Mouse (Mus musculus) C2C12 (cell line): ENCODE measurements around the gene Spag5. TPM values are rescaled to one million over a fixed set of nuclear protein-coding genes. Genes with fewer than 3 reads are reported as not detected.

Experiments
- H3K27me3 ChIP-seq: one replicate; pipeline ENCODE4 v1.6.1; 2011; ENCODE audit not compliant: control insufficient read depth, insufficient read depth, insufficient read length
- H3K36me3 ChIP-seq: one replicate; pipeline ENCODE4 v1.6.1; 2011; ENCODE audit not compliant: control insufficient read depth, insufficient read depth
- H3K4me3 ChIP-seq: one replicate; pipeline ENCODE4 v1.5.1; 2011; ENCODE audit warnings: mild to moderate bottlenecking, control low read depth; ENCODE audit not compliant: poor library complexity, insufficient read depth, severe bottlenecking
- H3K79me2 ChIP-seq: one replicate; pipeline ENCODE4 v1.6.1; 2011; ENCODE audit not compliant: control insufficient read depth, insufficient read depth
- H3K79me3 ChIP-seq: one replicate; pipeline ENCODE4 v1.6.1; 2011; ENCODE audit warnings: low read depth, control low read depth
- H3ac ChIP-seq: one replicate; pipeline ENCODE3; 2011; ENCODE audit warnings: low read depth; ENCODE audit not compliant: control insufficient read depth, insufficient read length
- CEBPB ChIP-seq: IDR thresholded peaks from one replicate; pipeline ENCODE4 v1.6.1; 2011; ENCODE audit warnings: low read depth, mild to moderate bottlenecking, control low read depth, moderate library complexity
- CTCF ChIP-seq: IDR thresholded peaks from one replicate; pipeline ENCODE4 v1.5.1; 2011; ENCODE audit not compliant: control insufficient read depth, insufficient read depth, insufficient read length
- FOSL1 ChIP-seq: IDR thresholded peaks from one replicate; pipeline ENCODE4 v1.8.0; 2011; ENCODE audit warnings: mild to moderate bottlenecking, low read length; ENCODE audit not compliant: poor library complexity, insufficient read depth, severe bottlenecking
- MAX ChIP-seq: IDR thresholded peaks from one replicate; pipeline ENCODE4 v1.6.1; 2011; ENCODE audit warnings: mild to moderate bottlenecking, control low read depth
- MYOD1 ChIP-seq: IDR thresholded peaks from one replicate; pipeline ENCODE4 v1.6.1; 2011; ENCODE audit warnings: low read depth; ENCODE audit not compliant: control insufficient read depth, insufficient read length
- MYOG ChIP-seq: IDR thresholded peaks from one replicate; pipeline ENCODE4 v1.6.1; 2011; ENCODE audit not compliant: control insufficient read depth, insufficient read length; ENCODE audit errors: extremely low read depth
- USF1 ChIP-seq: IDR thresholded peaks from one replicate; pipeline ENCODE4 v1.6.1; 2011; ENCODE audit warnings: low read depth, mild to moderate bottlenecking, control low read depth, moderate library complexity
- polyA plus RNA-seq: library from polyadenylated mRNA; unstranded; fragments of >200 nt; fragmentation: generic; extraction: Trizol; gene quantifications from one replicate; pipeline ENCODE4 v1.2.1, GENCODE M21; 2012; ENCODE audit warnings: missing spikeins

Gene Spag5
- polyA plus RNA-seq, 1 experiment = 33.1 TPM

GRCm38 (mm10) chr11:78346326-78347069 is 45.2 kb downstream of the Spag5 start:
- Histone ChIP-seq H3K36me3 (peaks cover 7% of the 10 kb centered on the region), H3K79me3 (no peaks in the 10 kb centered on the region), H3K4me3 (no peak overlapping the region), H3ac (no peak overlapping the region), H3K27me3 (no peaks in the 10 kb centered on the region), H3K79me2 (no peaks in the 10 kb centered on the region)
- TF ChIP-seq CEBPB (no peak), MYOG (no peak)

DNA sequence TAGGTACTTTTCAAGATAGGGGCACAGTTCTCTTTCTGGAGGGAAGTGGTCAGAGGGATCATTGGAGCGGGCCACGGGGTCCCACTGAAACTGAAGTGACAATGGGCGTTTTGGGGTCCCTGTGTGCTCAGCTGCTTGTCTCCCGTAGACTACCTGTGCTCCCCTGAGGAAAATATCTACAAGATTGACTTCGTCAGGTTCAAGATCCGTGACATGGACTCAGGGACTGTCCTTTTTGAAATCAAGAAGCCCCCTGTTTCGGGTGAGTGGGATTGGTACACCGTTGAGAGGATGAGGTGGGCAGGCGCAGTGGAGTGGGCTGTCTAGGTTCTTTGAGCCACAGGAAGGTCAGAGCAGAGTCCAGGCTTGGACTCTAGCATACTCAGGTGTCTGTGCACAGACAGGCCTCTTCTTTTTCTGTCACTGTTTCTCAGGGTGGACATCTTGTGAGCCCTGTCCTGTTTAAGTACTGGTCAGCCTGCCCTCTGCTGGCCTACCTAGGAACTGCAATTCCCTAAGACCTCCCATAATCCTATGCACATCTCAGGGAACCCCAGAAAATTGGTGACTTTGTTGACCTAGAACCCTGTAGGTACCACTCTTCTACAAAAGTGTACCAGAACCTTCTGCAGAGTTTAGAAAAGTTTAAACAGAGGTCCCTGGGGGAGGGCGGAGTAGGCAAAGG is 45.9 kb downstream of the Spag5 start:
- H3K4me3 ChIP-seq = no peak overlapping the region
- H3ac ChIP-seq = no peak overlapping the region
- no peaks in the 10 kb centered on the region for H3K27me3 ChIP-seq
- no peaks in the 10 kb centered on the region for H3K79me3 ChIP-seq
- TF ChIP-seq USF1 (no peak), MYOG (no peak), CTCF (peak; percentile 17), CEBPB (no peak)
- H3K36me3 ChIP-seq = peaks cover 7% of the 10 kb centered on the region
- no peaks in the 10 kb centered on the region for H3K79me2 ChIP-seq

DNA sequence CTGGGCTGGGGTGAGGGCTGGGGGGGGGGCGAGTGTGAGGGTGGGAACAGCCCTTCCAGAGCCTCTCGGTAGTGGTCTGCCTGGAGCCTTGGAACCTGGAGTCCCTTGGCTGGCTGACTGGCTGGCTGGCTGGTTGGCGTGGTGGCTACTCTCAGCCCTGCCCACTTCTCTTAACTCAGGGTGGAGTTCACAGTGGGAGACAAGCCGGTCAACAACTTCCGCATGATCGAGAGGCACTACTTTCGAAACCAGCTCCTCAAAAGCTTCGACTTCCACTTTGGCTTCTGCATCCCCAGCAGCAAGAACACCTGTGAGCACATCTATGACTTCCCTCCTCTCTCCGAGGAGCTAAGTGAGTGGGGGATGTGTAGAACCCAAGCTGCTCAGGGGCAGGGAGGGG is 46.6 kb downstream of the Spag5 start:
- no peaks in the 10 kb centered on the region for H3K79me3 ChIP-seq
- no peaks in the 10 kb centered on the region for H3K27me3 ChIP-seq
- H3ac ChIP-seq = no peak overlapping the region
- H3K4me3 ChIP-seq = no peak overlapping the region
- TF ChIP-seq MYOD1 = no peak
- no peak for TF ChIP-seq USF1
- TF ChIP-seq MAX = no peak
- TF ChIP-seq MYOG = no peak
- TF ChIP-seq CTCF = no peak
- H3K36me3 ChIP-seq = peaks cover 7% of the 10 kb centered on the region
- no peaks in the 10 kb centered on the region for H3K79me2 ChIP-seq

GRCm38 (mm10) chr11:78348474-78348873 is 47.1 kb downstream of the Spag5 start:
- Histone ChIP-seq H3K4me3 (no peak overlapping the region), H3ac (no peak overlapping the region), H3K79me2 (no peaks in the 10 kb centered on the region), H3K27me3 (no peaks in the 10 kb centered on the region), H3K79me3 (no peaks in the 10 kb centered on the region), H3K36me3 (peaks cover 7% of the 10 kb centered on the region)
- no peak for TF ChIP-seq CEBPB
- TF ChIP-seq CTCF = no peak
- no peak for TF ChIP-seq USF1
- TF ChIP-seq MYOD1 = no peak

DNA sequence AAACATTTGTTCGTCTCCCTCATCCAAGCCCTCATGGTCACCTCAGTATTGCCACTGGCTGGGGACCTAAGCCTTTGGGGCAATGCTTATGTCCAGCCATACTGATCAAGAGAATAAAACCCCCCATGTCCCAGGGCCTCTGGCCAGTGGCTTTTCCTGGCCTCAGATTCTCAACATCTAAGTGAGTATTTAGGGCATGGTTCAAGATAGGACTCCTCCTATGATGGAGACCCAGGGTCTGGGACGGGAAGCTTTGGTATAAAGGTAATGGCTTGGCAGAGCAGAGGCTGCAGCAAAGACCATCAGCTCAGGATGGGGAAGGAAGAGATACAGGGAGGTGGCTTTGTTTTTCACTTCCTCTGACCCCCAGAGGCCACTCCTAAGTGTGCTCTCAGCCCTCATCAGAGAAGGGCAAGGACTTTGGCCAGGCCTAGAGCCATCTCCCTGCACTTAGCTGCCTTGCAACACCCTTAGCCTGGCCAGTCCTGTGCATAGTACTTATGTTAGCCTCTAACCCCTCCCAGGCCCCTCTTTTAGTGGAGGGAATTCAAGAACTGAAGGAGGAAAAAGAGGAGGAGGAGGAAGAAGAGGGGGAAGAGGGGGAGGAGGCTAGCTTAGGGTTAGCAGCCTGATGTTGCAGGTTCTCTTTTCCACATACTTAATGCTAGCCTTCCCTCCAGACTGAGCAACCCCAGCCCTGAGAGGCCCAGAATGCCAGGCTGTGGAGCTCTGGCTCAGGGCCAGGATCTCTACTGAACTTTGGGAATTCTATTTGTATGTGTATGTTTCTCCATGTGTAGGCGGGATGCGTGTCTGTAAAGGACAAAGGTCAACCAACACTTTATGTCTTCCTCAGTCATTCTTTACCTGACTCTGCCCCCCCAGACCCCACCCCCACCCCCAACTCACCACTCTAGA is 48.4 kb downstream of the Spag5 start:
- Histone ChIP-seq H3K4me3 (no peak overlapping the region), H3K79me3 (no peaks in the 10 kb centered on the region), H3K36me3 (peaks cover 7% of the 10 kb centered on the region)

More for the DNA sequence above, 48.4 kb downstream of the Spag5 start:
- Histone ChIP-seq H3K27me3 (no peaks in the 10 kb centered on the region), H3ac (no peak overlapping the region), H3K79me2 (no peaks in the 10 kb centered on the region)
- TF ChIP-seq CEBPB (no peak), FOSL1 (no peak), MAX (no peak), MYOG (no peak), MYOD1 (no peak), USF1 (no peak), CTCF (no peak)
